In genomic region chr4:98002206-98002605, GRCm38 (mm10) we compare ENCODE assay signal across 17 mouse cellular contexts.
DNase-seq lines count a peak whose midpoint lies in the region; ATAC-seq lines count a peak whose summit lies in the region.
"Had no signal": no experiment of that assay in that cellular context is flagged by ENCODE, and none has a peak within 500 bp of the region (broad histone marks: within the 10 kb centered on the region; RNA-seq: fewer than 3 reads in every experiment).

No protein-coding gene starts in this region.

- ATAC-seq in cerebellum, adult (ENCODE audit: insufficient number of reproducible peaks, low FRiP score, low TSS enrichment) = no peak
- ATAC-seq in hindbrain, embryonic 12.5 days (ENCODE audit: low FRiP score) = no peak
- ATAC-seq: liver, embryonic 12.5 days had no signal

- H3K36me3 ChIP-seq in hindbrain, embryonic 12.5 days = 0 out of 2 replicates have a peak, but pooled peaks cover 3% of the 10 kb centered on the region
- peaks cover 7% of the 10 kb centered on the region; the same call in 1 of the 2 replicates for H3K36me3 ChIP-seq in hindbrain, embryonic 10.5 days
- H3K36me3 ChIP-seq: liver, embryonic 12.5 days had no signal

- H3K4me1 ChIP-seq in hindbrain, embryonic 12.5 days = peaks cover 28% of the 10 kb centered on the region
- peaks cover 30% of the 10 kb centered on the region for H3K4me1 ChIP-seq in hindbrain, embryonic 10.5 days (replicated peaks)

- H3K9me3 ChIP-seq in hindbrain, embryonic 12.5 days (replicated peaks) = no peaks in the 10 kb centered on the region
- H3K9me3 ChIP-seq in hindbrain, embryonic 10.5 days = no peaks in the 10 kb centered on the region
- H3K9me3 ChIP-seq: liver, embryonic 12.5 days had no signal

- H3K27me3 ChIP-seq in hindbrain, embryonic 12.5 days = no peaks in the 10 kb centered on the region
- peaks cover 11% of the 10 kb centered on the region; the same call in 1 of the 2 replicates for H3K27me3 ChIP-seq in hindbrain, embryonic 10.5 days (ENCODE audit: insufficient read depth, poor library complexity, severe bottlenecking)
- H3K27me3 ChIP-seq: liver, embryonic 12.5 days had no signal

- H3K4me2 ChIP-seq in hindbrain, embryonic 12.5 days (replicated peaks) = no peak overlapping the region
- H3K4me2 ChIP-seq: liver, embryonic 12.5 days; midbrain, embryonic 11.5 days had no signal

- peak overlapping the region; percentile 55 for H3K27ac ChIP-seq in hindbrain, embryonic 12.5 days
- no peak overlapping the region for H3K27ac ChIP-seq in hindbrain, embryonic 10.5 days
- H3K27ac ChIP-seq: liver, embryonic 12.5 days had no signal

- 88% methylated on average over 5 of the region's 5 CpGs for WGBS in hindbrain, embryonic 12.5 days
- WGBS in hindbrain, embryonic 10.5 days = 93% methylated on average over 5 of the region's 5 CpGs

- H3K9ac ChIP-seq in hindbrain, embryonic 12.5 days = no peak overlapping the region
- H3K9ac ChIP-seq: liver, embryonic 12.5 days had no signal

- no peak overlapping the region for H3K4me3 ChIP-seq in hindbrain, embryonic 12.5 days
- H3K4me3 ChIP-seq in hindbrain, embryonic 10.5 days = no peak overlapping the region
- H3K4me3 ChIP-seq: erythroblast, embryonic 14.5 days; gastrocnemius, adult 2 months; liver, embryonic 12.5 days; myocyte had no signal

- peak; percentile 38 to 53 for DNase-seq in cerebellum, postnatal 10 days
- DNase-seq in hindbrain, embryonic 10.5 days (ENCODE audit: low spot score) = no peak
- DNase-seq in ovary, postnatal 36 days (ENCODE audit: low spot score) = peak; percentile 17
- DNase-seq in ovary, postnatal 10 days (ENCODE audit: low spot score) = no peak
- peak; percentile 57 for DNase-seq in testis, postnatal 10 days (ENCODE audit: low spot score)
- DNase-seq in cerebellum, adult 9-10 months = no peak
- DNase-seq: cerebellum, adult 2 months; embryo, embryonic 11 days; gastrocnemius, adult 2 months; kidney, postnatal 25 days; thymus, postnatal 36 days had no signal

Comparison
In these comparisons a context has a peak if more than half of its experiments do, and no peak if none do; other contexts are left out.
1. DNase-seq: peak in cerebellum, postnatal 10 days (2 of 2), ovary, postnatal 36 days (single experiment) and testis, postnatal 10 days (single experiment); none in hindbrain, embryonic 10.5 days (single experiment), ovary, postnatal 10 days (single experiment) and cerebellum, adult 9-10 months (single experiment).